Mouse (Mus musculus) spleen, embryonic (tissue): ENCODE data around the gene Slc36a2.

Experiments used
- CTCF ChIA-PET: fragments of 350-600 bp; sonication (Branson Sonifier 250); formaldehyde crosslinking; loops from one replicate; lab custom pipeline; 2022; lab: Charles Lee

Gene Slc36a2

GRCm38 (mm10) chr11:55134871-55135270 lies 50.0 kb downstream of the Slc36a2 start:
- CTCF ChIA-PET, result interaction anchor here (0.6 kb wide), 1 partner anchor 87 kb away, joined by 6 read pairs; no protein-coding TSS in a partner anchor

- CTCF ChIA-PET, result interaction anchor here (0.6 kb wide), 1 partner anchor 86 kb away, joined by 6 read pairs; no protein-coding TSS in a partner anchor
Measured at GRCm38 (mm10) chr11:55134407-55134806, 50.5 kb downstream of the Slc36a2 start.

GRCm38 (mm10) chr11:55133204-55133603 lies 51.7 kb downstream of the Slc36a2 start:
- CTCF ChIA-PET, result interaction anchor here (0.7 to 1.2 kb wide), 2 partner anchors 12 to 56 kb away, joined by 3 to 4 read pairs; no protein-coding TSS in a partner anchor

DNA sequence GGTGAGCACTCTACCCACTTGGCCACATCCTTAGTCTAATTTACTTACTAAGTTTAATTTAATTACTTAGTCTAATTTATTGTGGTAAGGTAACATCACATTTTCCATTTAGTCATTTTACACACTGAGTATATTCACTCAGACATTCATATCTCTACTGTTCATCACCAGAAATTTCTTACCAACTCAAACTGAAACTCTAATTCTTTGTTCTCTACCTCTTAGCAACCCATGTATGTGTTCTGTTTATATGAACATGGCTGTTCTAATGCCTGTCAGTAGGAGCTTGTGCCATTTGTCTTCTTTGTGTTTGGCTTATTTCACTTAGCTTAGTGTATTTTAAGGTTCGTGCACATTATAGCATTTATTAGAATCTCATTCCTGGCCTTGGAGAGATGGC lies 52.9 kb downstream of the Slc36a2 start:
- CTCF ChIA-PET, result interaction anchor here (0.6 to 1.4 kb wide), 4 partner anchors 12 to 196 kb away, joined by 3 to 4 read pairs (median 3); no protein-coding TSS in a partner anchor

GRCm38 (mm10) chr11:55131077-55131742 lies 53.7 kb downstream of the Slc36a2 start:
- CTCF ChIA-PET, result interaction anchor here (0.9 to 1.4 kb wide), 2 partner anchors 11 to 24 kb away, joined by 3 read pairs; no protein-coding TSS in a partner anchor

DNA sequence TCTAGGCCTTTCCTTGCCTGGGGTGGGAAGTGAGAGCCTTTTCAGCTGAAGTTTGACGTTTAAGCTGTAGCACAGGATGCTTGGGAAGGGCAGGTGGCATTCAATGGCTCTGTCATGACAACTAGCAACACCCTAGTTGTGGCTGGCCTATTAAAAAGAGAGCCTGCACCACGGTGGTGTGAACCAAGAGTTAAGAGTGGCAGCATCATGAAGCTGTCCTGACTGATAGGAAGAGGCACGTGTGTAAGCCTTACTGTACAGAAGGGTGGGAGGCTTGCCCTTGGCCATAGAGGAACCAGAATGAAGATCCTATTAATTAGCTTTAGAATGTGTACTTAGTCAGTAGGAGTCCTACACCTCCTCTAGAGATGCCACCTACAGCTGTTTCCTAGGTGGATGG lies 56.5 kb downstream of the Slc36a2 start:
- CTCF ChIA-PET, result interaction anchor here (0.6 to 1.2 kb wide), 3 partner anchors 17 to 352 kb away, joined by 3 to 4 read pairs (median 3); no protein-coding TSS in a partner anchor

- CTCF ChIA-PET, result interaction anchor here (0.6 to 1.2 kb wide), 3 partner anchors 17 to 351 kb away, joined by 3 to 4 read pairs (median 3); no protein-coding TSS in a partner anchor
Measured at GRCm38 (mm10) chr11:55127937-55128336, 56.9 kb downstream of the Slc36a2 start.

DNA sequence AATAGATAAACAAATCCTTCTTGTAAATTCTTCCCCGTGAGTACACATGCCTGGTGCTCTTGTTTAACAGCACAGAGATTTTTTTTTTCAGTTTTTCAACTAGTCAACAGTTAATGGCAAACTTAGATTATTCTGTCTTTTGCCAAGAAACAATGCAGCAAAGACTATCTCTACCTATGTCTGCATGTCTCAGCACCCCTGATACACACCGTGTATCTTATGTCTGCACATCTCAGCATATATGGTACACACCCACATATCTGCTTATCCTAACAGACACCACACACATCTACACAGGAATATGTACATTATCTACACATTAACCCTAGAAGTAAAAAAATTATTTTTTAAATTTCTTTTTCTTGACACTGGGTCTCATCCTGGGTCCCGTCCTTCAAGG lies 58.2 kb downstream of the Slc36a2 start:
- CTCF ChIA-PET, result interaction anchor here (0.7 kb wide), 1 partner anchor 30 kb away, joined by 6 read pairs; no protein-coding TSS in a partner anchor

- CTCF ChIA-PET, result interaction anchor here (1.1 to 1.5 kb wide), 3 partner anchors 9 to 38 kb away, joined by 3 to 7 read pairs (median 4); no protein-coding TSS in a partner anchor
Measured at GRCm38 (mm10) chr11:55121430-55121829, 63.4 kb downstream of the Slc36a2 start.

- CTCF ChIA-PET, result interaction anchor here (1.1 to 1.5 kb wide), 3 partner anchors 8 to 38 kb away, joined by 3 to 7 read pairs (median 4); no protein-coding TSS in a partner anchor
Measured at GRCm38 (mm10) chr11:55120821-55121271, 64.0 kb downstream of the Slc36a2 start.

DNA sequence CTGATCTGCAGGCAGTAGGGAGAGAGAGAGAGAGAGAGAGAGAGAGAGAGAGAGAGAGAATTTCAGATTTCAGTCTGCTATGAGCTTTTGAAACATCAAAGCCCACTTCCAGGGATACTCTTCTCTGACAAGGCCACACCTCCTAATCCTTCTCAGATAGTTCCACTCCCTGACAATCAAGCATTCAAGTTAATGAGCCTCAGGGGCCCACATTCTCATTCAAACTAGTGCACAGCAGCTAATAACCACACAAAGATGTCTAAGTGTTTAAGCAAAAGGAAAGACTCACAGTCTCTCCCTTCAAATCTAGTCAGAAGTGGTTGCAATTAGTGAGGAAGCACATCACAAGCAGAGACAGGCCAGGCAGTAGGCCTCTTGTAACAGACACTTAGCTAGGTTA lies 64.6 kb downstream of the Slc36a2 start:
- CTCF ChIA-PET, result interaction anchor here (0.7 to 1.5 kb wide), 5 partner anchors 8 to 39 kb away, joined by 3 to 7 read pairs (median 4); no protein-coding TSS in a partner anchor

DNA sequence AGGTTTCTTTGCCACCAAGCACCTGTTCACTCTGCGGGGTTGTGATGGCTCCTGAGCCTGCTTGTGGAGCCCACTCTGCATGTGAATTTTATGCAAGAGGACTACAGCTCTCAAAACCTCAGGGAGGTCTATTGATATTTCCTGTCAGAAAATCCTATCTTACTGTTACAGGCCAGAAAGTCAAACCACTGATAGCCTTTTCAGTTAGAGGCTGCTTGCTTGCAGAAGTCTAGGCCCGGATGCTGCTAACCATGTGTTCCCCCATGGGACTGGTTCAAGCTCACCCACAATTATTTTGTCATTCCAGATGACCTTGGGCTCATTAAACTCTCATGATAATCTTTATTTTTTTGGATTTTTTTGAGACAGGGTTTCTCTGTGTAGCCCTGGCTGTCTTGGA lies 67.8 kb downstream of the Slc36a2 start:
- CTCF ChIA-PET, result no interaction called here

GRCm38 (mm10) chr11:55116004-55116403 lies 68.9 kb downstream of the Slc36a2 start:
- CTCF ChIA-PET, result interaction anchor here (0.6 to 1.1 kb wide), 3 partner anchors 8 to 29 kb away, joined by 3 read pairs; no protein-coding TSS in a partner anchor

DNA sequence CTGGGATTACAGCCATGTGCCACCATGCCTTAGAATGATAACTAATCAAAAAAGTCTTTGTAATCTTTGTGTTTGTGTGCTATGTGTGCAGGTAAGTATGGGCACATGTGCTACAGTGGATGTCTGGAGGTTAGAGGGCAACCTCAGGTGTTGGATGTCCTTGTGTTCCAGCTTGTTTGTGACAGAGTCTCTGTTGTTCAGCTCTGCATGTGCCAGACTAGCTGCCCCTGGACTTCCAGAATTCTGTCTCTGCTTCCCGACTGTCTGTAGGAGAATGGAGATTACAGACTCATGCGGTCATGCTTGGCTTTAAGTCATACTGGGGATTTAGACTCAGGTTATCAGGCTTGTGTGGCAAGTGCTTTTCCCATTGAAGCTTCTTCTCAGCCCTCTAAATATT lies 70.6 kb downstream of the Slc36a2 start:
- CTCF ChIA-PET, result interaction anchor here (1.0 kb wide), 1 partner anchor 17 kb away, joined by 3 read pairs; no protein-coding TSS in a partner anchor

DNA sequence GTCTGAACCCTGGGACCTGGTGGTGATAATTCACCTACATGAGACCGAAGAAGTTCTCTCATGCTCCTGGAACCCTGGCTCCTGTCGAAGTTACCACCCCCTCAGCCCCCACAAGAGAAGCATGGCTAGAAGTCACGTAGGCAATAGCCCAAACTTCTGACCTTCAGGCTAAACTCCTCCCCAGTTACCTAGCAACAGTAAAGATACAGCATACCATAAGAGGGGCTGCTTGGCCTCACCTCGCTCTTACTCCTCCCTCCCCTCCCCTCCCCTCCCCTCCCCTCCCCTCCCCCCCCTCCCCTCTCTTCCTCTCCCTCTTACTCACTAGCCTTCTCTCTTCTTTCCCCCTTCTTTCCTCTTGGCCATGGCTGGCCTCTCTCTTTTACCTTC lies 71.0 kb downstream of the Slc36a2 start:
- CTCF ChIA-PET, result interaction anchor here (1.0 kb wide), 1 partner anchor 17 kb away, joined by 3 read pairs; no protein-coding TSS in a partner anchor

- CTCF ChIA-PET, result interaction anchor here (0.7 kb wide), 1 partner anchor 44 kb away, joined by 3 read pairs; no protein-coding TSS in a partner anchor
Measured at GRCm38 (mm10) chr11:55113209-55113860, 71.5 kb downstream of the Slc36a2 start.

DNA sequence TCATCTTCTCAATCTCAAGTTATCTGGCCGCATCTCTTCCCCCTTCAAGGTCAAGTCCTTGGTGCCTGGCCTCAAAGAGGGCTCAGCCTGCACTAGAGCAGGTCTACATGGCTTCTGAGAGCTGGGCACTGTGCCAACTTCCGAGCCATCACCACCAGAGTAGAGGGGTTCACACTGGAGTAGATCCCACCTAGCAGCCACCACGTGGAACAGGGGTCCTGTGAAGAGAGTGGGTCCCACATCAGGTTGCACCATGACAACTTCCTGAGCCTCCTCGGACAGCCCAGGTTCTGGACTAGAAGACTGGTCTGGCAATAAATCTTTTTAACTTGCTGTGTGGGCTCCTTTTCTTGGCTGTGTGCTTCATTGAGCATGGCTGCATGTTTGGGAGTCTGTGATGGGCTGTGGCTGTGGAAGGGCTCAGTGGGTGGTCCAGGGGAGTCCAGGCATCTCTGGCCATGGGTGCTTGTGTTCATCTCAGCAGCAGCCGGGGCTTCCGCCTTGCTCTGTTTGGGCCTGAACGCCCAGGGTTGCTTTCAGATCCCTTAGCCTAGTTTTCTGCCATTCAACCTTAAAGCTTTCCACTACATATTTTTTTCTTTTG lies 74.2 kb downstream of the Slc36a2 start:
- CTCF ChIA-PET, result no interaction called here

- CTCF ChIA-PET, result no interaction called here
Measured at GRCm38 (mm10) chr11:55109521-55110300, 75.2 kb downstream of the Slc36a2 start.
